Mouse (Mus musculus): ENCODE data around the gene Slco2a1.

Slco2a1 gene

DNA sequence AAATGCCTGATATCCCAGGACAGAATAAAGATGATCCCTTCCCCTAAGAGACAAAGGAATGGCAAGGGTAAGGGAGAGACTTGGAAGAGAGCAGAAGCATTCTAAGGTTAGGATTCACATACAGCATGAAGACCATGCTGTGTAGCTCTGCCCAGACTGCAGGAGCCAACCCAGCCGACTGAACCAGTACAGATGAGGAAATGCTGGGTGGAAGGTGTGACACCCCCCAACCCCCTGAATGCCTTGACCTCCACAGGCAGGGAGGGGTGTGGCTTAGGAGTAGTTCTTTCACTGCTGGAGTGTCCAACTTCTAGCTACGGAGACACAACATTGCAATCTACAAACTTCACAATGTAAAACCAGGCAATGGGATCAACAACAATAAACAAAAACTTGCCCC is 121.4 kb downstream of the Slco2a1 start:
- in situ Hi-C loops (cut with MboI; ENCODE audit: low pct_unique_long_range_greater_than_20kb in 1 of 2, low sequenced_read_pairs in 2 of 2, unreplicated experiment in 1 of 2): no loop called here

DNA sequence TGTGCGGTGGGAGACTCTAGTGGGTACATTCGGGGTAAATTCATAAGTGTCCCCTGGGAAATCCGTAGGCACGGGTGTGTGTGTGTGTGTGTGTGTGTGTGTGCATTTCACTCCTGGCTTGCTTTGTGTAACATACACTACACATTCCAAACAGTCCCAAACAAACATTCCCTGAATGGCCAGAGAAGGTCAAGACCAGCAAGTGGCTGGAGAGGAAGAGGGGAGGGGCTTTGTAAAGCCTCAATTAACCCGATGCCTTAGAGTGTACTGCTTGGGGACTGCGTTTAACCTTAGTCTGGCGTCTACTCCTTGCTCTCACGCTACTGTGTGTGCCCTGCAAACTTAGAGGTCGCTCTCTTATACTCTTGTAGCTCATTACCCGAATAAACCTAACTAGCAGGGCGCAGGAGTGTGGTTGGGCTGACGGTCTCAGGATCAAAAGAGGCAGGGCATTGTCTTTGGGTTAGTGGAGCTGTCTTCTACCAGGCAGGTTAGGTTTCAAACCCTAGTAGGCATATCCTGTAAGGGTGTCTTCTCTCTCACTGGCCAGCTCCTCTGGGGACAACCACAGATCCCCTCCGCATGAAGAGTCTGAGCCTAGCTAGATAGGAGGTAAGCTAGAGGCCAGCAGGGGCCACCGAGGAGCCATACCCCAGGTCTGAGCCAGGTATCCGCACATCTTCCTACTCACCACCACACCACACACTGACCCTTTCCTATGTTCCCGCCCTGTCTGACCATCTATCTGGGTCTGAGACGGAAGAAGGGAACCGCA is 122.4 kb downstream of the Slco2a1 start:
- in situ Hi-C loops (cut with MboI; ENCODE audit: low pct_unique_long_range_greater_than_20kb in 1 of 2, low sequenced_read_pairs in 2 of 2, unreplicated experiment in 1 of 2): no loop called here

DNA sequence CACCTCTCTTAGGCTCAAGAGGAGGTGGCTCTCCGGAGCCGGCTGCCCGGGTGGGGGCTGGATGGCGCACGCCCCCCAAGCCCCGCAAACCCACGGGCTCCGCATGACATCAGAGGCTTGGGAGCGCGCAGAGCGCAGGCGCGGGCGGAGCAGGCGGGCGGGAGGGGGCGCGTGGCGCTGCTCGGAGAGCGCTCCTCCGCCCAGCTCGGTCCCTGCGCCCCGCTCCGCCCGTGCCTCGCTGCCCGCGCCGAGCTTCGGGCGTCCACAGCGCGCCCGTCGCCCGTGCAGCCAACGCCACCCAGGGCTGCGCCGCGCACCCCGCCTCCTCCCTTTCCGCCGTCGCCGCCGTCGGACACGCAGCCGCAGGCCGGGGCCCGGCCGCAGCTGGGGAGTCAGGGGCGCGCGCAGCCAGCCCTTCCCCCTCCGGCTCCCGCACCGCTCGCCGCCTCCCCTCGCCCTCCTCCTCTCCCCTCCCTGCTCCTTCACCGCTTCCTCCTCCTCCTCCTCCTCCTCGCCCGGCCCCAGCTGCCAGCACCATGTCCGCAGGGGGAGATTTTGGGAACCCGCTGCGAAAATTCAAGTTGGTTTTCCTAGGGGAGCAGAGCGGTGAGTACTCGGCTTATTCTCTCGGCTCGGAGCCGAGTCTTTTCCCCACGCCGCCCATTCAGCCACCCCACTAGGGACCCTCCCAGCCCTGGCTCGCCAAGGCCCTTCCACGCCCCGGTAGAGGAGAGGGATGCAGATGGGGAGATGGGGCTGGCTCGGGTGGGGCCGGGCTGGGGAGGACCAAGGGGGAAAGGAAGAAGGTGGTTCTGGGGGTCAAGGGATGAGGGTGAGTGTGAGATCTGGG is 123.3 kb downstream of the Slco2a1 start, which contains the start of gene Rab6b:
TSS of gene Rab6b (plus strand) at position 167 of the 850 bp plus-strand sequence.
- in situ Hi-C loops (cut with MboI; ENCODE audit: low pct_unique_long_range_greater_than_20kb in 1 of 2, low sequenced_read_pairs in 2 of 2, unreplicated experiment in 1 of 2): no loop called here

DNA sequence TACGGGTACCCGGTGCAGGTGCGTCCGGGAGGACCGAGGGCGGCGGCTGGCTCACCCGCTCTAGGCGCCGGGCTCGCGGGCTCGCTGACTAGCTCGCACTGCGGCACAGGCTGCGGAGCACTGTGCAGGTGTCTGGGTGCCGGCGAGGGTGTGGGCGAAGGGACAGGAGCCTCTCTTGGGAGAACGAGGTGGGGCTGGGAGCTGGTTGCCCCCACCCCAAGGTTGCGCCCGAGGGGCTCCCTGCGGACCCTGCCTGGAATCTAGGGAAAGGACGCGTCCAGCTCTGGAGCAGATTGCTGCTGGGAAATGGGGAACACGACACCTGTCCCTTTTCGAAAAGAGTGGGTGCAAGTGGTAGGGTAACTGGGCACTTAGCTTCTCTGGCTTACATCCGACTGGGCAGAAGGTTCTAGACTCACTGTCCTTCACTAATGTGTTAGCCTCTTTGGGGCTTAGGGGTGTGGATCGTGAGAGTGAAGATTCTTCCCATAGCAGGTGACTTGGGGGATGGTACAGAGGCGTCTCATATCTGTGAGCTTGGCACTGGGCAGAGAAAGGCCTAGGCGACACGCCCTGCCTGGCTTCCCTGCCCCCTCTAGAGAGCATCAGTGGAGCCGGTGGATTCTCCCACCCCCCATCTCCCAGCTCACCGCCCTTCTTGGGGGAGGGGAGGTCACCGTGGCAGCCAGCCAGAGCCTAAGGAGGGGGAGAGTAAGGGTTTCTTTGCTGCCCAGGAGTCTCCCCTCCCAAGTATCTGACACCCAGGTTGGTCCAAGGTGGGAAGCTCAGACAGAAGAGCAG is 124.2 kb downstream of the Slco2a1 start:
- in situ Hi-C loops (cut with MboI; ENCODE audit: low pct_unique_long_range_greater_than_20kb in 1 of 2, low sequenced_read_pairs in 2 of 2, unreplicated experiment in 1 of 2): no loop called here

DNA sequence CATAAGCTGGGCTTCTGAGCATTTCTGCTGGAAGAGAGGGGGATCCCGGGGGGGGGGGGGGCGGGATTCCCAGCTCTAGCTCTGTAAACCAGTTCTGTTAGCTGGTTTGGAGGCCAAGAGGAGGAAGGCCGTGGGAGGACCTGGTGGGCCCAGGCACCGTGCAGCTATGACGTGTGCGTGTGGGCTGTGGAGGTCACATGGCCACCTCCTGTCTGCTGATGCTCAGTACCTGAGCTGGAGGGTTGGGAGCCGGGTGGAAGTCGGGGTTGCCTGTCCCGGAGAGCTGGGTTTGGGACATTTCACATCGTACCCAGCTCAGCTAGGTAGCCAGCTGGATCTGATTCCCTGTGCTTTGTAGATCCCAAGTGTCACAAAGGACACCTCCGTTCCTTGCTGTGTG is 124.8 kb downstream of the Slco2a1 start:
- in situ Hi-C loops (cut with MboI; ENCODE audit: low pct_unique_long_range_greater_than_20kb in 1 of 2, low sequenced_read_pairs in 2 of 2, unreplicated experiment in 1 of 2): no loop called here

DNA sequence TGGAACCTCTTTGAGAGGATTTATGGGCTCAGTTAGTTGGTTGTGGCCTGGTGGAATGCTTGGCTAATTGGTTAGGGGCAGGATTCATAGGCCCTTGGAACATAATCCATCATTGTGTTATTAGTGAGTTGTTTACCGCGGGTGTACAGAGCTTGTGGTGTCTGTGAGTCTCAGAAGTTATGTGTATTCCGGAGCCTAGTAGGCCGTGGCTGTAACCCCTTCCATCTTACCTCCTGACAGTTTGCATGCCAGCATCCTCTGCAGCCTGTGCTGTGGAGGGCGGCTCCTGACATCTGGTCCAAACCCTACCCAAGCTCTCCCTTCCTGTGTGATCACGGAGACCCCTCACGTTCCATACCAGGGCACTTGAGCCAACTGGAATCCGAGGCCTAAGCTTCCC is 125.8 kb downstream of the Slco2a1 start:
- in situ Hi-C loops (cut with MboI; ENCODE audit: low pct_unique_long_range_greater_than_20kb in 1 of 2, low sequenced_read_pairs in 2 of 2, unreplicated experiment in 1 of 2): no loop called here

DNA sequence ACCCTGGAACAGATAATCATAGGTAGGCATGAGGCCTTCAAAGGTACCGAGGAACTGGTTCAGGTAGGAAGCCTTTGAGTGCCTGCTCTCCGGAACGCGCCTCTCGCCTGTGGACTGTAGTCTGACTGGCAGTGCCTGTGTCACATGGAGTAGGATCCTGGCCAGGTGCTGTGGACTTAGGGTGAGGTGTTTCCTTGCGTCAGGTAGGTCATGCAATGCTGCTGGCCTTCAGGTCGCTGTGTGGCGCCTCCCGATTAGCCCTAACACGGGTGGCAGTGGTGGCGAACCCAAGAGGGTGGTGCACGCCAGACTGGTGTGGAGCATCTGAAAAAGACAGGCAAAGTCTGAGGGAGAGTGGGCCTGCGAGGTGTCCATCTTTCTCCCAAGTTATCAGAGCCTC is 126.4 kb downstream of the Slco2a1 start:
- in situ Hi-C loops (cut with MboI; ENCODE audit: low pct_unique_long_range_greater_than_20kb in 1 of 2, low sequenced_read_pairs in 2 of 2, unreplicated experiment in 1 of 2): no loop called here

DNA sequence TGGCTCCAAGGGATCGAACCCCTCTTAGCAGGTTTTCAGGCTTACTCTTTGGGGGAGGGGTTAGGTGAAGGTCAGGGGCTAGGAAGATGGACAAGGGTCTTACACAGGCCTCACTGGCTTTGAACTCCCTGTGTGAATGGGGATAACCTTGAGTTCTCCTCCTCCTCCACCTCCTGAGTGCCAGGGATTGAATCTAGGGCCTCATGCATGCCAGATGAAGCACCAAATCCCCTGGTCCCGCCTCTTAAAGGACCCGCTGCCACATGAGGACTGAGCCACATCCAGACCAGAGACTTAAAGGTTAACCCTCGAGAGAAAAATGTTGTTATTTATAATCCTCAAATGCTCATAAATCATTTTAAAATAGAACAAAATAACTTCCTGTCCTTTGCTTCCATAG is 128.4 kb downstream of the Slco2a1 start:
- in situ Hi-C loops (cut with MboI; ENCODE audit: low pct_unique_long_range_greater_than_20kb in 1 of 2, low sequenced_read_pairs in 2 of 2, unreplicated experiment in 1 of 2): no loop called here

DNA sequence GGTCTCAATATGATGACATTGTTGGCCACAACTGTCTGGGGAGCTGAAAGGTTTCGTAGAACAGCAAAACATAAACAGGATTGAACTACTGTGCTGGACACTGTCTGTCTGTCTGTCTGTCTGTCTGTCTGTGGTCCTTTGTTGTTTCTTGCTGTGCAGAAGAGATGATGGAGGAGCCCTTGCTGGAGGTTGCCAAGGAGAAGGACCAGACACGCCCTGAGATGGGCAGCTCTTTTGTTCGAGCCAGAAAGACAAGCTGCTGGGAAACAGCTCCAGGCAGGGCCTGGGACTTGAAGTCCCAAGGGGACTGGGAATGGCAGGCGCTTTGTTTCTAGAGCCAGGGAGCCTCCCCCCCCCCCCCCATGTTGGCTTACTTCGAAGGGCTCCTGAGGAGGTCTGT is 129.0 kb downstream of the Slco2a1 start:
- in situ Hi-C loops (cut with MboI; ENCODE audit: low pct_unique_long_range_greater_than_20kb in 1 of 2, low sequenced_read_pairs in 2 of 2, unreplicated experiment in 1 of 2): no loop called here

DNA sequence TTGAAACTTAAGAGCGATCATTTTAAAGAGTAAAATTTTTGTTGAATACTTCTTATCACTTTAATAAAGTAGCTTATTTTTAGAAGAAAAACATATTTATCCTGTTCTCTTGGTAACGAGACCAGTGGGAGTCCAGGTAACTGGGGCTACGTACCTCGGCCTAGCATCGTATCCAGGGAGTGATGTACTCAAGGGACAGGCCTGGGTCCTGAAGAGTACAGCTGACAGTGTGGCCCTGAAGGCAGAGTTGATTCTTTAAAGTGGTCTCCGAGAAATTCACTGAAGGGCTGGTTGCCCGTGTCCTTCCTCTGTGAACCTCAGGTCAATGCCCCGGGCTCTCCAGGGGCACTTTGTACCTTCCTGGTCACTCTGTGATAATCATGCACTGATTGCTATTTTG is 129.4 kb downstream of the Slco2a1 start:
- in situ Hi-C loops (cut with MboI; ENCODE audit: low pct_unique_long_range_greater_than_20kb in 1 of 2, low sequenced_read_pairs in 2 of 2, unreplicated experiment in 1 of 2): no loop called here

DNA sequence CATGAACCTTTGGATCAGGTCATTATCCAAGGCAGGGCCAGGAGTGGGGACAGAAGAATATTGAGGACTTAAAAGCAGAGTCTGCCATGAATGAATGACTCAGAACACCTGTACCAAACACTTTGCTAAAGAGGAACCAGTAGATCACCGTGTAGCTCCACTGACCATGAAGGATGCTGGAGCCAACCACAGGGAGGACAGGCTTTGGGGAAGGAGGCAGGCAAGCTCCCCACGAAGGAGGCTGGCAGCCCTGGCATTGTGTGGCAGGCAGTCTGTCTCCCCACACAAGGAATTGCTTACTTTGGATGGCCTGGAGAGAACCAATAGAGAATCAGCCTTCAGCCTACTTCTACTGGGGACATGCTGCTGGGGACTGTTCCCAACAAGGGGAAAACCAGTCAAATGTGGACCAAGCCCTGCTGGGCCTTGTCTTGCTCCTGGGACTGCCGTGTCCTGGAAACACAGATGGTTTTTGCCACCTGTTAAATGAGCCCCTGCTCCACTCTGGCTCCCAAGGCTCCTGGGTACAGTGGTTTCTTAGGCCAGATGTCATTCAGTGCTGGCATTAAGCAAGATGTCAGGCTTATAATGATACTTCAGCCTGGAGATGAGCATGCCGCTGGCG is 130.3 kb downstream of the Slco2a1 start:
- in situ Hi-C loops (cut with MboI; ENCODE audit: low pct_unique_long_range_greater_than_20kb in 1 of 2, low sequenced_read_pairs in 2 of 2, unreplicated experiment in 1 of 2): no loop called here

DNA sequence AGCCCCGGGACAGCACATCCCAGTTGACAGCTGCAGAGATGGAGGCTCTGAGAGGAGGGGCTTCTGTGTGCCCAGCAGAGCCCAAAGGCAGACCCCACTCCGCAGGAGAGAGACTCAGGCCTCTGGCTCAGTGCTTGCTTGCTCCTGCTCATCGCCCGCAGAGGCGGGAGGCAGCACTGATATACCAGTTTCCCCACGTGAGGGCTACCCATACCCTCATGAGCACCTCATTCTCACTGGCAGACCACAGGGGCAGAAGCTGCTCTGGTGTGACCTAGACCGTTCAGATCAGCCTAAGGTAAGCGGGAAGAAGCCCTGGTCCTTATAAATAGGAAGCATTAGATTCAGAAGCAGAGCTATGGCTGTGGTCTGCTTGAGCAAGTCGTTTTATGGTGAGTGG is 131.3 kb downstream of the Slco2a1 start:
- in situ Hi-C loops (cut with MboI; ENCODE audit: low pct_unique_long_range_greater_than_20kb in 1 of 2, low sequenced_read_pairs in 2 of 2, unreplicated experiment in 1 of 2): no loop called here

DNA sequence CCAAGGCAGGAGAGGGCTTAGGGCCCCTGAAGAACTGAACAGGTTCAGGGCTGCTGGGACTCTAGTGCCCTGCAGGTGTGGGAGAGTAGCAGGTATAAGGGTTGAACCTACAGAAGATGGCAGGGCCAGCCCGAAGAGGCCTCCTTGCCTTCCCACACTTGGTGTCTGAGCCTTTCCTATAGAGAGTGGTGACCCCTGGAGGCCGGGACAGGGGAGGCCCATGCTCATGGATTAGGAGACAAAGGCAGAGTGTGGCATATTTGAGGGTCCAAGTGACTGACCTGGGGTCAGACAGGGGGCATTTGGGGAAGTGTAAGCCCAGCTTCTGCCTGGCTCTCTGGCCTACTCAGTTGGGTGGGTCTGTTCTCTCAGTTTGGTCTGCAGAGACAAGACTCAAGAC is 131.7 kb downstream of the Slco2a1 start:
- in situ Hi-C loops (cut with MboI; ENCODE audit: low pct_unique_long_range_greater_than_20kb in 1 of 2, low sequenced_read_pairs in 2 of 2, unreplicated experiment in 1 of 2): no loop called here

DNA sequence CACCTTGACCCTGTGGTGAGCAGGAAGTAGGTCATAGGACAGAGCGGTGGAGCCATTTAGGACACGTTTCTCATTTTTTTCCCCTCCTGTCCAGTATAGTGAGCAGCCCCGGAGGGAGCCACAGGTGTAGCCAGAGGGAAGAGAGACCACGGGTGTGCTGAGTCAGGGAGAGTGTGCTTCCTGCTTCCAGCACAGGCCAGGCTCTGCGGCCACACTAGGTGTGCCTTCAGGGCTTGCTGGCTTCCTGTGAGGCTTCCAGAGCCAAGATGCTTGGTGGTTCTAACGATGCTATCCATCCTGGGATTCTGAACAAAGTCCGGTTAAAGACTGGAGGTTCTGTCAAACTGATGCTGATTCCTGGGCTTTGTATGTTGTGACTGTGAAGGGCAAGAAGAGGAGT is 133.0 kb downstream of the Slco2a1 start:
- in situ Hi-C loops (cut with MboI; ENCODE audit: low pct_unique_long_range_greater_than_20kb in 1 of 2, low sequenced_read_pairs in 2 of 2, unreplicated experiment in 1 of 2): no loop called here

DNA sequence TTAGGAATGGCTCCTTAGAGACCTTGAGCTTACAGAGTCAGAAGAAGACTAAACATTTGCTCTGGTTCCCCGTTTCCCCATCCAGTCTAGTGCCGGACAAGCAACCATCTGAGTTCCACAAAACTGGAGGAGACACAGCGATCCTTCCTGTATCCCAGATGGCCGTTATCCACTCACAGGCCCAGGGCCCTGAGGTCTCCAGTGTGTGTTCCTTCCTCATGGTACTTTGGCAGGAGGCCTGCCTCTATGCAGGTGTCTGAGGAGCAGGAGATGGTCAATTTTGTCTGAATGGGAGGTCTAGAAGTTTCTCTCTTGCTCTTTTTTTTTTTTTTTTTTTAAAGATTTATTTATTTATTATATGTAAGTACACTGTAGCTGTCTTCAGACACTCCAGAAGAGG is 136.2 kb downstream of the Slco2a1 start:
- in situ Hi-C loops (cut with MboI; ENCODE audit: low pct_unique_long_range_greater_than_20kb in 1 of 2, low sequenced_read_pairs in 2 of 2, unreplicated experiment in 1 of 2): no loop called here

DNA sequence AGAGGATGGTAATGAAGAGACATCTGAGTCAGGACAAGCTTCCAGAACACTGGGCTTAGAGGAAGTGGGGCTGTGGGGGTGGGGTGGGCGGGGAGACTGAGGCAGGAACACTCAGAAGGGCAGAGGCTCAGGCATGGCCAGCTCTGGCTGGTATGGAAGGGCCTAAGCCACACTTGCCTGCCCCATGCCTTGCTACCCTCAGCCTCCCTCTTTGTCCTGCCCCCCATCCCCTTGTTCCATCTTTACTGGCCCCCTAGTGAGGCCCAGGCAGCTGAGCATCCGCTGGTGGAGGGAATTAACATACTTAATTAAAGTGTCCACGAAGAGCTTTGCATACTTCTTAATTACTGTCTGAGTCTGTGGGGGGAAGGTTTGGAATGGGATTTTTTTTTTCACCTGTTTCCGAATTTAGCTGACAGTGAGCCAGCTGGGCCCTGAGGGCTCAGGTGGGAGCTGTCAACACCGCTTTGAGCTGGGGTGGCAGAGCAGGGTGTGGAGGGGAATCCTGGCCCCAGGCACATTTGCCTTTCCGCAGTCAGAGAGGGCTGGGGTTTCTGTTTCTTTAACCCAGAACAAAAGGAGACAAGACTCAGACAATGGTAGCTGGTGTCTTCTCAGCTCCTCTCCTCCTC is 145.1 kb downstream of the Slco2a1 start:
- in situ Hi-C loops (cut with MboI; ENCODE audit: low pct_unique_long_range_greater_than_20kb in 1 of 2, low sequenced_read_pairs in 2 of 2, unreplicated experiment in 1 of 2): no loop called here

DNA sequence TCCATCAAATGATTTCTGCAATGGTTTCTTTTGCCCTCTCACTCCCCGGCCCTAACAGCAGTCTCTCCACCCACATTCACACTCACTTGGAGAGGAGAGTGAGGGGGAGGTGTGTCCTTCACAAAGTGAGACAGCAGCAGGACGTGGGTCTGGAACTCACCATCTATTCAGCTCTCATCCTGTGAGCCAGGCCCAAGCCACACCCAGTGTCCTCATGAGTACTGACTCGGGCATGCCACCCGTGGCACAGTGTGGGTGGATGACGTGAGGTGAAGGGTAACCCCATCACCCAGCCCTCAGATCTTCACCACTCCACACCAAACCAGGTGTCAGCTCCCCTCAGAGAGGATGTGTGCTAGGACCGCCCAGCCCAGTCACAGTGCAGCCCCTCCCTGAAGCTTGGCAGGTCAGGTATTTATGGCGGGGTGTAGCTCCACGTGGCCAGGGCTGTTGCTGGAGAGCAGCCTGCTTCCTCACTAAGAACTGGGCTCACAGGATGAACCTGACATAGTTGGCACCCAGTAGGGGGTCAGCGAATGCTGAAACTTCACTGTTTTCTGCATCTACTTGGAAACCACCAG is 146.0 kb downstream of the Slco2a1 start:
- in situ Hi-C loops (cut with MboI; ENCODE audit: low pct_unique_long_range_greater_than_20kb in 1 of 2, low sequenced_read_pairs in 2 of 2, unreplicated experiment in 1 of 2): no loop called here

DNA sequence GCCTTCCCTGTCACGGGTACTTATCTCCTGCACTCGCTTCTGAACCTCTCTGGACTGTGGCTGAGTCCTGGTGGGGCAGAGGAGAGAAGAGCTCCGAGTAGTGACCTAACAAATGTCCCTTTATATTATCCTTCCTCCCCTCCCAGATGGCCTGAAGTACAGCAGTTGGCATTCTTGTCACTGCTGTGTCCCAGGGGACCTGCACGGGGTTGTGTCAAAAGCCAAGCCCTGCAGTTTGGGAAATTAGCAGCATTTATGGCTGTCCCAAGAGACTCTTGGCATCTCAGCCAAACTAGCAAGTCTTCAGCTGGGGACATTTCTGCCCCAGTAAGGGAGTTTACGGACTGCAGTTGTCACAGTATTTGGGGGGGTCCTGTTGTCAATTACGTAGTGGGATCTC is 151.0 kb downstream of the Slco2a1 start:
- in situ Hi-C loops (cut with MboI; ENCODE audit: low pct_unique_long_range_greater_than_20kb in 1 of 2, low sequenced_read_pairs in 2 of 2, unreplicated experiment in 1 of 2): no loop called here
